Mouse (Mus musculus) testis, adult 2 months (tissue): ENCODE measurements at regions not wholly inside any gene's neighbourhood (a gene's known extent, or its start where the extent isn't known, plus 50 kb on each side); places are given as distances from the start of the nearest gene placed in this dataset.

Experiments
- CTCF ChIP-seq: fragments of 200-500 bp; IDR thresholded peaks from 2 replicates; pipeline ENCODE4 v1.5.1; 2012; ENCODE audit warnings: low read depth, mild to moderate bottlenecking, inconsistent platforms, low read length, moderate library complexity; ENCODE audit not compliant: control insufficient read depth, insufficient read depth, insufficient replicate concordance
- POLR2A ChIP-seq: fragments of 200-500 bp; IDR thresholded peaks from 2 replicates; pipeline ENCODE4 v1.6.1; 2012; ENCODE audit warnings: low read depth, mild to moderate bottlenecking, inconsistent platforms, low read length, moderate library complexity; ENCODE audit not compliant: control insufficient read depth

DNA sequence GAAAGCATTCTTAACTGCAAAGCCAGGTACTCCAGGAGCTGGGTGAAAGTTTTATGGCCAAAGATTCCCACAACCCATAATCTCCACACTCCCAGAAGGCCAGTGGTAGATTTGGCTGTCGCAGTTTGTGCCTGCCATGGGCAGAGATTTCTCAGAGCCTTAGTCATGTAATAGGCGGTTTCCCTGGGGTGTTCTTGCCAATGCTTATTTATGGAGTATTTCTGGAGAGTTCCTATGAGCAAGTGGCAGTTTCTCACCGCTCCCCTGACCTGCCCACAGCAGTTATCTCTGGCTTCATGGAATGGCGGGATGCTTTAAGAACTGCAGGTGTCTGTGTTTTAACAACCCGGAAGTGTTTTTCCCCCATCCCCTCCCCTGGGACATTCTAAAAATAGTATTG lies 179.8 kb downstream of the 4933412E24Rik start:
- TF ChIP-seq POLR2A (no peak), CTCF (no peak)
